Mouse (Mus musculus): ENCODE measurements around the gene Mlycd.
A peak's percentile ranks its signal among the peaks of the same experiment; 100 is the strongest.
"Not testable (repeated sequence)": the region's sequence is repeated elsewhere in the genome, so short reads cannot be mapped to it uniquely, and the experiment has no call there.

Gene Mlycd

DNA sequence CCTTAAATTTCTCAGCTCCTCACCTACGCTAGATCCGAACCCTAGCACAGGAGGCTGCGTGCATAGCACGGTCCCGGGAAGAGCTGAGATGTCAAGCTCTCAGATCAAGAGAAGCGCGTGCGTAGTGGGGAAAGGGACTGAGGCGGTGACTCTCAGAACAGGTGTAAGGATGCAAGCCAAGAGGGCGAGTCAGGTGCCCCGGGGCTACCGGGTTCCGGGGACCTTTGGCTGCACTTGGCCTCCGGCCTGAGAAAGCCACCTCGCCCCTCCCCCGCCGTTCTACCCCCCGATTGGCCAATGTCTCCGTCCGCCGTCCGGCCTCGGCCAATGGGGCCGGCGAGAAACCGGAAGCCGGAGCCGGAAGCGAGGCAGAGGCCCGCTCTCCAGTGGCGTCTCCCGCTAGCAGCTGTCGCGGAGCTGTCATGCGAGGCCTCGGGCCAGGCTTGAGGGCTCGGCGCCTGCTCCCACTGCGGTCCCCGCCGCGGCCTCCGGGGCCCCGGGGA lies at the start of gene Mlycd:
Gene Mlycd, plus strand, starts transcription at position 355 of the 503 bp plus-strand sequence.
- peak; percentile 83 for DNase-seq (ENCODE audit: low read depth)

DNA sequence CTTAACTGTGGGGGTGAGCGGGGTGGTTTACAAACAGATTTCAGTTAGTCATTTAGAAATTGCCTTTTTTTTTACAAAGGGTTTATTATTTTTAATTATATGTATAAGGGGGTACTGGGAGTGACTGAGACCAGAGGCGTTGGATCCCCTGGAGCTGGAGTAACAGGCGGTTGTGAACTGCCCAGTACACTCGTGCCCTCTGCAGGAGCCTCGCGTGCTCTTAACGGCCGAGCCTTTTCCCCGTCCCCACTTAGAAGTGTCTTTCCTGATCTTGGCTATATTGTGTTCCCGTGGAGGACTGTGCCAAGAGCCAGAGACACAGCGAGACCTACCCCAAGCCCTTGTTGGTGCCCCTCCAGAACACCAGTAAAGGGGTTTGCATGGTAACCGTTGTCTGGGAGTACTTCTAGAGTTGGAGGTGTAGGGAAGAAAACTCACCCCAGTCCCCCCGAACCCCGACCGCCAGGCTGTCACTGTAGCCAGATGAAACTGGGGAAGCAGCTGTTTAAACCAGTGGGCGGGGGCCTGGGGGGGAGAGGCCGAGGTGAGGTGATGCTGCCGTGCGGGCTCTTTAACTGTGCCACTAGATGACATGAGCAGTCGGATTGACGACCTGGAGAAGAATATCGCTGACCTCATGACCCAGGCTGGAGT lies 49.5 kb upstream of the Mlycd start:
- peak; percentile 23 for DNase-seq (ENCODE audit: low read depth)

DNA sequence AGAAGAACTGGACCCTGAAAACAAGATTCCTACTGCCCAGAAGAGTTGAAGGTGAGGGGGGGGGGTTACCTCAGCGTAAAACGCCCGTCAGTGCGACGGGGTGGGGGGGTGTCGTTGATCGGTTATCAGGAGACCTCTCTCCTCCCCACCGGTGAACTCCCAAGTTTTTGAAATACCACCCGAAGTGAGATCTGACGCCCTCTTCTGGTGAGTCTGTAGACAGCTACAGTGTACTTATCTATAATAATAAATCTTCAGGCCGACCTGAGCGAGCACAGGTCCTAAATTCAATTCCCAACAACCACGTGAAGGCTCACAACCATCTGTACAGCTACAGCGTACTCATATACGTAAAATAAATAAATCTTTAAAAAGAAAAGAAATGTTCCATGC lies 49.0 kb upstream of the Mlycd start:
- peak; percentile 44 for DNase-seq (ENCODE audit: low read depth)

DNA sequence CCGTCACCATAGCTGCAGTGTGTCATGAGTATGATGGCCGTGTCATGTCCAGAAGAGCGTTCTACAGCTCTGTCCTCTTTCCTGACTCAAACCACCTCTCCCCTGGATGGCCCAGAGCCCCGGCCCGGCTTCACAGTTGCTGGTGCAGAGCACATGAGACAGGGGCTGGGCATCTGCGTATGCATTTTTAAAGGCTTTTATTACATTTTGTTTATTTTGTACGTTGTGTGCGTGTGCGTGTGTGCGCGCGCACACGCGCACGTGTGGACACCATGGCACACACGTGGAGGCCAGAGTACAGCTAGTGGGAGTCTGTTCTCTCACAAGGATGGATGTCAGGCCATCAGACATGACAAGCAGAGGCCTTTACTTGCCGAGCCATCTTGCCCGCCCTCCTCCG lies 43.0 kb upstream of the Mlycd start:
- DNase-seq (ENCODE audit: low read depth) = no peak

DNA sequence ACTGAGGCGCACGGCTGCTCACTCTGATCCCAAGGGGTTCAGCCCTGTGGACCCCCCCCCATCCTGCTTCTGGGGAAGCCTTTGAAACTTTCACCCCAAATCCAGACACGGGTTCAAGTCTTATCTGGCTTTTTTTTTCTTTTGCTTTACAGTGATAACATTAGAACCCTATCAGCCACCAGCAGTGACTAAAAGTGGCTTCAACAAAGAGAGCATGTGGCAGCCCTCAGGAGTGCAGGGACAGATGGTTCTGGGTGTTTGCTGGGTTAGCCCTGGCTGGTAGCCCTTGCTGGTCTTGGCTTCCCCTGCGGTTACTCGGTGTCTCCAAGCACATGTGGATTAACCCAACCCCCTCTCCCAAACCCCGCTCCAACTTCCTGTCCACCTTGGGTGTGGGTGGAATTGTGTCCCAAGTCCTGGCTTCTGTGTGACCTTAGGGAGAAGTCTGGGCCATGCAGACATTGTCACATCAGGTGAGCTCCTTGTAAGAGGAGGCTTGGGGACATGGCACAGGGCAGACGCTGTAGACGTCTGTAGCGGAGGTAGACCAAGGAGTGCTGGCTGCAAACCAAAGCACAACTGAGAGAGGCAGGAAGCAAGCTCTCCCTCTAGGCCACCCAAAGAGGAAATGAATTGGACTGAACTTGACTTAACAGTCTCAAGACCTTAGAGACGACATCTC lies 41.6 kb upstream of the Mlycd start:
- peak; percentile 64 for DNase-seq (ENCODE audit: low read depth)

DNA sequence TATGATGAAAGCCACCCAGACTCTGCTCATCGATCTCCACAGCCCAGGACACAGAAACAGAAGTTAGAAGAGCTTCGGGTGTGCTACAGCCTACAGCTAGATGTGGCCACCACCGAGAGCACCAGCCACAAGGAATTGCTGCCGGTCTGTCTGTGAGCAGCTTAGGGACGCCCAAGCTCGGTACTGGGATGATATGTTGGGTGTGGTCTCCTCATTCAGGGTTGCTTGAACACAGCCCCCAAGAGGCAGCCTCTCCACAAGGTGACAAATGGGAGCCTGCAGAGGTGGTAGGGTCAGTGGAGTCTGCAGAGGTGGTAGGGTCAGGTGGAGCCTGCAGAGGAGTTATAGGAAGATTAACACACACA lies 41.0 kb upstream of the Mlycd start:
- no peak for DNase-seq (ENCODE audit: low read depth)

DNA sequence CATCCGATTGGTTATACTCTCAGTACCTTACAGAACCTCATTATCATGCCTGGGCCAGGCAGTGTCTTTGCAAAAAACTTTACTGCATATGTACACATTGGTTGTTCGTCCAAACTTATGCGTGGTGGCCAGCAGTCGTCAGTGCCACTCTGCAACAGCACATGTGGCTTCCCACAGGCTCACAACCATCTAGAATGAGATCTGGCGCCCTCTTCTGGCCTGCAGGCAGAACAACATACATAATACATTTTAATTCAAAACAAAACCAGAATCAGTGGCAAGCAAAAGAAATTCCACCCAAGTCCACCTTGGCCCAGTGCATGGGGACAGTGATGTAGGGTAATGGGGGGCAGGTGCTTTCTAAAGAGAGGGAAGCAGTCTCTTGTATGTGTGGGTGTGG lies 38.0 kb upstream of the Mlycd start:
- peak; percentile 64 for DNase-seq (ENCODE audit: low read depth)

DNA sequence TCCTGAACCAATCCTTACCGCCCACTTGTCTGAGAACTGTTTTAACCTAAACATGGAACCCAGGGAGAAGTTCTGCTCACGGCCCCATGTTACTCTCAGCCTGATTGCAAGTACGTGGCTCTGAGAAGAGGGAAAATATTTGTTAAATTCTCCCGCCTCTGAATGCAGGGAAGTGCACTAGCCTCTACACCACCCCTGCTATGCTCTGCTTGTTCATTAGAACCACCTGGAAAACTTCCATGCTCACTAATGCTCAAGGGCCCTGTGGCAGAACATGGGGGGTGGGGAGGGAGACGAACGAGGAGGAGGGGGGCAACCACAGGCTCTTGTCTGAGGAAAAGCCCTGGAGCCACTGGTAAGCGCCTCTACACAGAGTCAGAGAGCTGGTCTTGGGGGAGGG lies 36.5 kb upstream of the Mlycd start:
- DNase-seq (ENCODE audit: low read depth) = no peak

DNA sequence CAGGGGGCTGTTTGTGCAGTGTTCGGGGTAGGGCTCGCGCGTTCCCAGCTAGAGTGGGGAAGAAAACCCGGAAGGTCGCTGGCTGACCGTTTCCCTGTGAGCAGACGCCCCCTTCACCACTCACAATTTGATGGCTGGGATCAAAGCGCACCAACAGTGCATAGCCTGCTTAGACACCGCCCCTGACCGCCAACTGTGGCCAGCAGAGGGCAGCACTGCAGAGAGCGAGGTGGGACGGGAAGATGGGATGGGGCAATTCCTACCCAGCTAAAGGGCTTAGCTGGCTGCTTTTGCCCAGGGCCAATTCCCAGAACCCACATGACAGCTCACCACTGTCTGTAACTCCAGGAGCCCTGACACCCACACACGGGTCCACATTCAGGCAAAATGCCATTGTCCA lies 35.8 kb upstream of the Mlycd start:
- DNase-seq (ENCODE audit: low read depth) = peak; percentile 51

DNA sequence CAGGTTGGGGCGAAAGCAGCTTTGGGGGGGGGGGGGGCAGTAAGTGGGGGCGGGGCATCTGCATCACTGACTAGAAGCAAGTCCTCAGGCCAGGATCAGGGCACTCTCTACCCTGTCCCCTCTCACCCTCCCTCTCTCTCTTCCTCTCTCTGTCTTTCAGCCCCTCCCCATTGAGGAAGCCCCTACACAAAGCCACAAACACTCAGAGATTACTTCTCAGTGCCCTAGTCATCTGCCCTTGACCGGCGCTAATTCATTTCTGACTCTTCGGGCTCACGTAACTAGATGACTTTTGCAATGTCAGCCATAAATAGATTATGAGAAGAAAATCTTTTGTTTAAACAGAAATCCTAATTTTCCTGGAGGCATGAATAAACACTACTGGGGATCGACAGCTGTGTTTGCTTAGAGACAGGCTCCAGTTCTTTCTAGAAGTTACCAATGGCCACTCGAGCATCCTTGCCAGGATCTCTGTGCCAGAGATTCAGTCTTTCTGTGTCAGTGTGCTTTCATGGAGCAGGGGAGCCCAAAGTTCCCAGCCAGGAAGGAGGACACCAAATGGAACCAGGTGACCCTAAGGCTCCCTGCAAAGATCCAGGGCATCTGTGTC lies 33.9 kb upstream of the Mlycd start:
- DNase-seq (ENCODE audit: low read depth) = no peak

DNA sequence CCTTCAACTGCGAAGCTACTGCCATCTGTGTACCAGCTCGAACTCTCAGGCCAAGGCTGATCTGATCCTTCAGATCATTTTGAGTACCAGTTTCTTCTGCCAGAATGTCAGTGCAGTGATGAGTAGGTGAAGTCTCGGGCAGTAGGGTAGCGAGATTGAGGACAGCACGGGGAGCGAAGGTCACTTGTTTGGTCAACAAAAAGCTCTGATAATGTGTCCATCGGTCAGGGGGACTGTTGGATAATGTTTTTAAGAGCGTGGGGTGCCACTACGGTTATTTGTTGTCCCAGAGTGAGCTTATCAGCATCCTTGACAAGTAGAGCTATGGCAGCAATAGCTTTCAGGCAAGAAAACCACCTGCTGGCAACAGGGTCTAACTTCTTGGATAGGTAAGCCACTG lies 20.0 kb upstream of the Mlycd start:
- not testable (repeated sequence) for DNase-seq (ENCODE audit: low read depth)

DNA sequence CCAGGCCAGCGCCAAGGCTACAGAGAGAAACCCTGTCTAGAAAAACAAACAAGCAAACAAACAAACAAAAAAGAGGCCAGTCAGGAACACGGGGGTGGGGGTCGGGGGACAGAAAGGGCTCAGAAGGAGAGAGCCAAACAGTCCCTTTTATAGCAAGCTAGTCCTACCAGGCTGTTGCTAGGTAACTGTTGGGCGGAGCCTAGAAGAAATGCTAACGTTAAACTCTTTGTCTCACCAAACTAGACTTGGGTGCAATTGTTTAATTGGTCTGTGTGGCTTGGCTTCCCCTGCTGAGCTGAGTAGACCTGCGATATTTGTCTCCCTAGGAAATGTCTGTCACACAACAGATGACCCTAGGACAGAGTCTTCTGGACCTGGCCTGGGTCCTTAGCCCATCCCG lies 16.2 kb upstream of the Mlycd start:
- DNase-seq (ENCODE audit: low read depth) = no peak

DNA sequence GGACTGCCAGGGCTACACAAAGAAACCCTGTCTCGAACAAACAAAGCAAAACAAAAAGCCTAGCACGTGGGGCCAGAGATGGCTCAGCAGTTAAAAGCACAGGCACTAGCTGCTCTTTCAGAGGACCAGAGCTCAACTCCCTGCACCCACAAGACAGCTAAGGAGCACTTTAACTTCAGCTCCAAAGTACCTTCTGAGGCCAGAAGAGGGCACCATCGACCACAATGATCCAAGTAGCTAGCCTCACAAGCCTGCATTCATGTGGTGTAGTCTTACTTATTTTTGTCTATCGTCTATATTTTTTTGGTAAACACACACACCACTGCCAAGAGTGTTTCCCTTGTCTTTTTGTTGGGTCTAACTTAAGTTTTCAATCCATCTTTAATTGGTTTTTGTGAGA lies 14.1 kb upstream of the Mlycd start:
- peak; percentile 78 for DNase-seq (ENCODE audit: low read depth)

DNA sequence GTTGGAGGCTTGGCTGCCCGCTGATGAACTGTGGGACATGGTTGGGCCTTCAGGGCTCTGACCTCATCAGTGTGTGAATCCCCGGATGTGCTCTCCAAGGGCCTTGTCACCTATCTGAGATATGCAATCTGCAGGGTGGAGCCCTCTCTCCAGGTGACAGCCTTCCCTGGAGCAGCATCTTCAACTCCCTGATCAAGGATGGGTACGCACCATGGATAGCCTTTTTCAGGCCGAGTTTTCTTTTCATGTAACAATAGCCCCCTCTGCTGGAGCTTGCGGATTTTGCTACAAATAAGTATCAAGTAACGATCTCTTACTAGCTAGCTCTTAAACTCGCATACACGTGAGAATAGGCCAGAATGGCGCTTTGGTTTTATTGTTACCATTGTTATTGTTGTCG lies 10.2 kb upstream of the Mlycd start:
- DNase-seq (ENCODE audit: low read depth) = peak; percentile 83

DNA sequence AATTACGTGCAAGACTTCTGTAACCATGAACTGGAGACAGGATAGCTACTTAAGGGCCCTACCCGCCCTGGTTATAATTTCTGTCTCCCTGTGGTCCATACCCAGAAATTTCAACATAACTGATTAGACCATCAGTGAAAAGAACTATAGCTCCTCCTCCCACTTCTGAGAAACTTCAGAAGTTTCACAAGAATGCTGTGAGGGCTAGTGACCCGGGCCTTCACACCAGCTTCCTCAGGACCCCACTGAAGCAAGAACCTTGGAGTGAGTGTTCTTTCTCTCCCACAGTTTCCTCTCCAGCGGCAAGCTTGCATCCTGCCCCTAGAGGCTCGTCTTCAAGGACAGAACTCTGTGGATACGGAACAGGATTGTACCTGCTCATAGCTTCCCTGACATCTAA lies 8.8 kb upstream of the Mlycd start:
- DNase-seq (ENCODE audit: low read depth) = no peak

DNA sequence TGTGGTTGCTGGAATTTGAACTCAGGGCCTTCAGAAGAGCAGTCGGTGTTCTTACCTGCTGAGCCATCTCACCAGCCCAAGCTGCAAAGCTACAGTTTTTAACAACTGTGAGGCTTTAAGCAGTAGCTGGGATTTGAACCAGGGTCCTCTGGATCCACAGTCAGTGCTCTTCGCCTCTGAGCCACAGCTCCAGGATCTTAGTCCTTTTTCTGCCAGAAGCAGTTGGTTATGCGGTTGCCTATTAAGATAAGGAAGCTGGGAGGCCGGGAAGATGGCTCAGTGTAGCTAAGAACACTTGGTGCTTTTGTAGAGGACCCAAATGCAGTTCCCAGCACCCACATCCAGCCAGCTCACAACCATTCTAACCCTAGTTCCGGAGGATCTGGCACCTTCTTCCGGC lies 7.7 kb upstream of the Mlycd start:
- DNase-seq (ENCODE audit: low read depth) = no peak

DNA sequence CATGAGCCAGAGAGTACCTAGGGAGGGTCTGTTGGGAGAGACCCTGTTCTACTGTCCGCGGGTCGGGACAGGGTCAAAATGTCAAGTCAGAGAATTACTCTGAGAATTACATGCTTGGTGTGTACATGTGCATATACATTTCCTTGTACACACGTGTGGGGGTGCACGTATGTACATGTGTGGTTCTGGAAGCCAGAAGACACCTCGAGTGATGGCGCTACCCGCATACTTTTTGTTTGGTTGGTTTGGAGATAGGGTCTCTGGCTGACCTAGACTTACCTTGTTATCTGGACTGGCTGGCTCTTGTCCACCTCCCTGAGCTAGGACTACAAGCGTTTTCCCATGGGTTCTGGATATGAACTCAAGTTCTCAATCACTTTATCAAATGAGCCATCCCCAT lies 581 bp upstream of the Mlycd start:
- DNase-seq (ENCODE audit: low read depth) = no peak

DNA sequence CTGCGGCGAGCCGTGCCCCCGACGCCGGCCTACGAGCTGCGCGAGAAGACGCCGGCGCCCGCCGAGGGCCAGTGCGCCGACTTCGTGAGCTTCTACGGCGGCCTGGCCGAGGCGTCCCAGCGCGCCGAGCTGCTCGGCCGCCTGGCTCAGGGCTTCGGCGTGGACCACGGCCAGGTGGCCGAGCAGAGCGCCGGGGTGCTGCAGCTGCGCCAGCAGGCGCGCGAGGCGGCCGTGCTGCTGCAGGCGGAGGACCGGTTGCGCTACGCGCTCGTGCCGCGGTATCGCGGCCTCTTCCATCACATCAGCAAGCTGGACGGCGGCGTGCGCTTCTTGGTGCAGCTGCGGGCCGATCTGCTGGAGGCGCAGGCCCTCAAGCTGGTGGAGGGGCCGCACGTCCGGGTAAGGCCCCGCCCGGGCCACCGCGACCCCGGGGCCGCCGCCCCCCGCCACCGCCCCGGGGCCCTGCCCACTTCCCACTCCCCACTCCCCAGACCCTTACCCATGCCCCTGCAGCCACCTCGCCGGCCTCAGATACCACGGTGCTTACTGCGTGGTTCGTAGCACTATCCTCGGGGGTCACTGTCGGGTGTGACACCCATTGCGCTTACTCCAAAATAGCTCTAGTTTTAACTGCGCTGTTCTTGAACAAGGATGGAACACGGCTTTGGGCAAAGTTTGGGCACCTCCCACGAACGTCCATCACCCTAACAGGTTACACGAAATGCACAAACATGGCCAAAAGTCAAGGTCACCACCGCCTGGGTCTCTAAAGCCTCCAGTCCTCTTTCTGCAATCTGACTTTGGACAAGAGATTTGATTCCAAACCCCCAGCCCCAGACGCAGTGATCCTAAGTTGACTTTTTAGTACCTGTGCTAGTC lies 633 bp downstream of the Mlycd start:
- DNase-seq (ENCODE audit: low read depth) = no peak

DNA sequence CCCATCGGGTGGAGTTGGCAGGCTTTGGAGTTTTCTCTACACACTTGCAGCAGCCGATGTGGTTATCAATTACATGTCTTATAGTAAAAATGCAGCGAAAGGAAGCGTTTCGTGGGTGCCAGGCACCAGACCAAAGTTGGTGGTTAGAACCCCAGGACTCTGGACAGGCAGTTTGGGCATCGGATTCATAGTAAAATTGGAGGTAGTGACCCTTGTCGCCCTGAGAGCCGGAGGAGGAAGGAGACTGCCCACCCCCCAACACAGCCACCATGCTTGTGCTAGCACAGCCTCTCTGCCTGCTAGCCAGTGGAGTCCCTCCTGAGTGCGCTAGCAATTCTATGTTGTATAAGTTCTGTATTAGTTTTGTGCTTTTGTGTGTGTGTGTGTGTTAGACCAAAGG lies 3.9 kb downstream of the Mlycd start:
- DNase-seq (ENCODE audit: low read depth) = no peak

DNA sequence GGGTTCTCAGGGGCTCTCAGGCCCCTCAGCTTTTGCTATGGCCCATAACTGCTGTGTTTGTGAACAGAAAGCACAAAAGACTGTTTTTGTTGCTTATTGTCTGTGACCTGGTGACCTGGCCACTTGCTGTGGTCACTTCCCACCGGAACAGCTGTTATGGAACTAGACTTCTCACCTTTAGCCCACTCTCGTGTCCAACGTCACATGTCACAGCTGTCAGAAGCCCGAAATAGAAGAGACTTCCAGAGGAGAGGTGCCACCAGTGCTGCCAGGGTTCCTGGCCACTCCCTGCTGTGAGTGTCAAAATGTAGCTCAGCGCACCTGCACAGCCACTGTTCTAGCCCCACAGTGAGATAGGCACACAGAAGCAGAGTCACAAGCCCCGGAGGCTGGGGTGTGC lies 4.6 kb downstream of the Mlycd start:
- no peak for DNase-seq (ENCODE audit: low read depth)

DNA sequence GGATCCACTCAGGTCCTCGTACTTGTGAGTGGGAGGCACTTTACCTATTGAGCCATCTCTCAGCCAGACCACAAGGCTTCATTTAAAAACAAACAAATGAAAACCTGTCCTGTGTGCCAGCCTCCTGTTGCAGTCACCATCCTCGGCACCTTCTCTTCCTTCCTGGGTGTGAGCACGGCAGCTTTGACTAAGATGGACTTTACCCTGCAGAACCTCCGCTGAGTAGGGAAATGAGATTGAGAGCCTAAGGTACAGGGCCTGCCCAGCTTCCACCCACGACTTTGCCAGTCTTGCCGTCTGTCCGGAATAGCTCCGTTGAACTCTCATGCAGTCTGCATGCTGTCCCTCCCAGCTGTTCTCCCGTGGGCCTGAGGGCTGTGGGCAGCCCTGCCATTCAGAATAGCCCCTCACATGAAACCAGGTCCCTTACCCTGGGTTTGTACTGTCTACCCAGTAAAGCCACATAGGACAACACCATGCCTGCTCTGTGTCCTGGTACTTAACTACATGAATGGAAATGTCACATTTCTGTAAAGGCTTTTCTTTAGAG lies 5.5 kb downstream of the Mlycd start:
- no peak for DNase-seq (ENCODE audit: low read depth)

DNA sequence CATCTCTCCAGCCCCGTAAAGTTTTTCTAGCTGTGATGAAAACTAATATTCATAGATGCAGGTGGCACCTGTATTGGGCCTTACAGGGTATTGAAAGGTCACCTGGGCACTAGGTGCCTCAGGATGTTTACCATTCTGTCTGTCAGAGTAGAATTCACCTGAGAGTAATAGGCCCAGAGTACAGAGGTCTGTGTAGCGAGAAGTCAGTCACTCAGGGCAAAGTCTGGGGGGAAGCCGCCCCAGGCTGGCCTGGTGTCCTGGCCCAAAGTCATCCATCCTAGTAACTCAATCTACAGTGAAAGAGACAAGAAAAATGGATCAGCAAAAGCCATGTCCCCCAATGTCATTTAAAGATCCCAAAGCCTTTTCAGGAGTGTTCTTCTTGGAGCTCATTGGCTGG lies 6.2 kb downstream of the Mlycd start:
- no peak for DNase-seq (ENCODE audit: low read depth)
